Mouse (Mus musculus) stomach, postnatal 0 days (tissue): ENCODE data around the gene Fcer2a. TPM values are rescaled to one million over a fixed set of nuclear protein-coding genes. Genes with fewer than 3 reads are reported as not detected.
A peak's percentile ranks its signal among the peaks of the same experiment; 100 is the strongest.

Source experiments
- ATAC-seq: fragments of 200-750 bp; cut with Nextera tagmentation; 2 replicates; pipeline ENCODE4 v1.8.0; 2017; ENCODE audit not compliant: low FRiP score, low TSS enrichment
- DNase-seq: peaks from one replicate; pipeline ENCODE4 v3.0.0-alpha.2; 2016; ENCODE audit warnings: low spot score
- H3K27ac ChIP-seq: fragments of 300-500 bp; sonication (generic); replicated peaks from 2 replicates; pipeline ENCODE4 v1.5.1; 2014; ENCODE audit warnings: mild to moderate bottlenecking, control low read depth
- H3K27me3 ChIP-seq: fragments of 300-500 bp; sonication (generic); 2 replicates; pipeline ENCODE4 v1.6.1; 2014; ENCODE audit warnings: low read length; ENCODE audit not compliant: control insufficient read depth, insufficient read depth
- H3K36me3 ChIP-seq: fragments of 300-500 bp; sonication (generic); 2 replicates; pipeline ENCODE4 v1.6.1; 2014; ENCODE audit warnings: low read length, mixed read lengths; ENCODE audit not compliant: control insufficient read depth, insufficient read depth
- H3K4me1 ChIP-seq: fragments of 300-500 bp; sonication (generic); replicated peaks from 2 replicates; pipeline ENCODE4 v1.6.1; 2014; ENCODE audit warnings: antibody characterized with exemption; ENCODE audit not compliant: control insufficient read depth, insufficient read depth
- H3K4me2 ChIP-seq: fragments of 300-500 bp; sonication (generic); replicated peaks from 2 replicates; pipeline ENCODE4 v1.6.1; 2014; ENCODE audit warnings: low read depth, mild to moderate bottlenecking, control low read depth, moderate library complexity
- H3K4me3 ChIP-seq: fragments of 300-500 bp; sonication (generic); 2 replicates; pipeline ENCODE4 v1.5.1; 2014; ENCODE audit warnings: low read depth, low read length, control low read depth
- H3K9ac ChIP-seq: fragments of 300-500 bp; sonication (generic); 2 replicates; pipeline ENCODE4 v1.6.1; 2014; ENCODE audit warnings: mild to moderate bottlenecking, low read length, control low read depth, mixed read lengths
- H3K9me3 ChIP-seq: fragments of 300-500 bp; sonication (generic); 2 replicates; pipeline ENCODE4 v1.6.1; 2016; ENCODE audit warnings: low read length; ENCODE audit not compliant: control insufficient read depth
- CTCF ChIP-seq: IDR thresholded peaks from 2 replicates; pipeline ENCODE4 v1.5.1; 2016; ENCODE audit warnings: antibody characterized with exemption, low read depth, mild to moderate bottlenecking, moderate library complexity
- EP300 ChIP-seq: optimal IDR thresholded peaks from 2 replicates; pipeline ENCODE3; 2016; ENCODE audit warnings: antibody characterized with exemption
- WGBS: fragments of 180-500 bp; shearing (Covaris S2); extraction: QIAGEN DNeasy Blood & Tissue Kit; methylation state at CpG from one replicate; pipeline ENCODE4 v1.1.7; 2014; 5-methylcytosine and 5-hydroxymethylcytosine counted together
- polyA plus RNA-seq: library from polyadenylated mRNA; unstranded; fragments of >200 nt; fragmentation: Nextera tagmentation; extraction: Ambion mirVana; gene quantifications from 2 replicates; pipeline ENCODE4 v1.2.1, GENCODE M21; 2015

The Fcer2a gene
- polyA plus RNA-seq, 1 experiment from 2014 or later = 0.44 TPM

DNA sequence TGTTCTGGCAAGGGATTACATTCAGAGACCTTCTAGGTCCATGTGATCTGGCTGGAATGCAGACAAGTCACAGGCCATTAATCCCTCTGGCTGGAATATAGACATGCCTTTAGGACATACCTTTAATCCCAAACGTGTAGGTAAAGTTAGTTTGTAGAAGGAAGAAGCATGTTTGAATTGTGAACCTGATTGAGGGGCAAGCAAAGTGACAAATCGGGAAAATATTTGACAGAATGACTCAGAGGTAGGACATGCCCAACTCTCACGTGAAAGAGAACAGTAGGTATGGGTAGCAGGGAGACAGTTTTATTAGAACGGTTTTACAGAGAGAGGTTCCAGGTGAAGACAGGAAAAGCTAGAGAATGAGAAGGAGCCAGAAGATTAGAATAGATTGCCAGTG is 46.4 kb downstream of the Fcer2a start:
- no peaks in the 10 kb centered on the region for H3K27me3 ChIP-seq
- no peak overlapping the region for H3K27ac ChIP-seq
- no peak for DNase-seq
- H3K36me3 ChIP-seq = no peaks in the 10 kb centered on the region
- no peak for TF ChIP-seq EP300
- no peak for TF ChIP-seq CTCF
- H3K9me3 ChIP-seq = no peaks in the 10 kb centered on the region
- ATAC-seq = no peak
- H3K4me3 ChIP-seq = no peak overlapping the region
- 52% methylated on average over 4 of the region's 4 CpGs for WGBS
- H3K4me1 ChIP-seq = no peaks in the 10 kb centered on the region
- no peak overlapping the region for H3K4me2 ChIP-seq
- no peak overlapping the region for H3K9ac ChIP-seq

DNA sequence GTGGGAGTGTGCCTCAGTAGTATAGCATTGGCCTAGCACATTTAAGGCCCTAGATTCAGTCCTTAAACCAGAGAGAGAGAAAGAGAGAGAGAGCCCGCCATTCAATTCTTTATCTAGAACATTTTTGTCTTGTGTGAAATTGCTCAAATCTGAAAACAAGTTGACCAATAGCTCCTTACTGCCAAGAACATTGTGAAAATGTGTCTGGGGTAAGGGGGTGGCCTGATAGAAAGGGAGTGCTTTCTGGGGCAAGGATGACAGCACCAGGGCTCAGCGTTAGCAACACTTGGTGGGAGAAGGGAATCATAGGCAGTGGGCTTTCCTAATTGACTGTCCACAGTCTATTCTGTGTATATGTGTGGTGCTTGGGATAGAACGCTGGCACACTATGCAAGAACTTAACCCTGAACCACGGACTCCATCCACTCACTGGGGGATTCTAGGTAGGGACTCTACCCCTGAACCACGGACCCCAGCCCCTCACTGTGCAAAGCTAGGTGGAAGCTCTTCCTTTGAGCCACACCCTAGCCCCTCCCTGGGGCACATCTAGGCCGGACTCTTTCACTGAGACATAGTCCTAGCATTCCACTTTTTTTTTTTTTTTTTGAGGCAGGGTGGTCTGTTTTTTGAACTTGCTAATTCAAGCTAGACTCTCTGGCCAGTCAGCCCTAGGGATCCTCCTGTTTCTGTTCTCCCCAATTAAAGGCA is 47.0 kb downstream of the Fcer2a start:
- no peak for TF ChIP-seq EP300
- no peak for TF ChIP-seq CTCF
- H3K27me3 ChIP-seq = no peaks in the 10 kb centered on the region
- H3K9me3 ChIP-seq = no peaks in the 10 kb centered on the region
- no peak overlapping the region for H3K9ac ChIP-seq
- 83% methylated on average over 6 of the region's 6 CpGs for WGBS
- H3K4me3 ChIP-seq = no peak overlapping the region
- no peak for DNase-seq
- no peaks in the 10 kb centered on the region for H3K4me1 ChIP-seq
- no peak overlapping the region for H3K27ac ChIP-seq
- H3K36me3 ChIP-seq = no peaks in the 10 kb centered on the region
- no peak for ATAC-seq
- H3K4me2 ChIP-seq = no peak overlapping the region

GRCm38 (mm10) chr8:3645804-3646203 is 48.2 kb downstream of the Fcer2a start:
- H3K36me3 ChIP-seq = no peaks in the 10 kb centered on the region; the same call in 1 of the 2 replicates
- H3K4me2 ChIP-seq = no peak overlapping the region
- H3K4me3 ChIP-seq = no peak overlapping the region
- no peak overlapping the region for H3K9ac ChIP-seq
- TF ChIP-seq CTCF (peak; percentile 65), EP300 (no peak)
- WGBS = 23% methylated on average over 5 of the region's 5 CpGs
- ATAC-seq (peak; percentile 86), DNase-seq (peak; percentile 89)
- no peaks in the 10 kb centered on the region for H3K9me3 ChIP-seq
- no peak overlapping the region for H3K27ac ChIP-seq
- no peaks in the 10 kb centered on the region for H3K27me3 ChIP-seq
- H3K4me1 ChIP-seq = no peaks in the 10 kb centered on the region

Other genes with a start within 250 kb of the Fcer2a start
- 11.6 and 15.4 TPM in 2 replicates for gene Pex11g, start 226.5 kb downstream of the Fcer2a start, polyA plus RNA-seq
- 0.46 and 1.1 TPM in 2 replicates for gene Tex45, start 223.3 kb downstream of the Fcer2a start, polyA plus RNA-seq
- gene Zfp358, start 201.0 kb downstream of the Fcer2a start, polyA plus RNA-seq = 19.1 and 21.3 TPM in 2 replicates
- gene Mcoln1, start 193.7 kb downstream of the Fcer2a start, polyA plus RNA-seq = 24.7 and 28.4 TPM in 2 replicates
- 15.4 and 16.0 TPM in 2 replicates for gene Pnpla6, start 178.8 kb downstream of the Fcer2a start, polyA plus RNA-seq
- 0.18 and 0.38 TPM in 2 replicates for gene C330021F23Rik, start 126.2 kb downstream of the Fcer2a start, polyA plus RNA-seq
- gene Camsap3, start 106.9 kb downstream of the Fcer2a start, polyA plus RNA-seq = 14.2 and 20.1 TPM in 2 replicates
- gene Xab2, start 72.9 kb downstream of the Fcer2a start, polyA plus RNA-seq = 23.3 and 25.5 TPM in 2 replicates
- gene Pet100, start 72.6 kb downstream of the Fcer2a start, polyA plus RNA-seq = 143 and 171 TPM in 2 replicates
- 0.25 TPM in 1 of 2 replicates, not detected in the other for gene Pcp2, start 68.6 kb downstream of the Fcer2a start, polyA plus RNA-seq
- 111 and 121 TPM in 2 replicates for gene Stxbp2, start 63.2 kb downstream of the Fcer2a start, polyA plus RNA-seq
- gene Retn, start 38.4 kb downstream of the Fcer2a start, polyA plus RNA-seq = not detected in 2 replicates
- gene Mcemp1, start 28.4 kb downstream of the Fcer2a start, polyA plus RNA-seq = 0.11 and 0.15 TPM in 2 replicates
- 3.4 and 5.3 TPM in 2 replicates for gene Fcor, start 21.8 kb downstream of the Fcer2a start, polyA plus RNA-seq
- gene Trappc5, start 17.9 kb downstream of the Fcer2a start, polyA plus RNA-seq = 26.6 and 27.9 TPM in 2 replicates
- gene Clec4g, start 26.5 kb upstream of the Fcer2a start, polyA plus RNA-seq = 0.10 and 0.21 TPM in 2 replicates
- 0.11 and 0.16 TPM in 2 replicates for gene Cd209a, start 54.8 kb upstream of the Fcer2a start, polyA plus RNA-seq
- not detected in 2 replicates for gene Cd209e, start 160.1 kb upstream of the Fcer2a start, polyA plus RNA-seq
- gene Cd209d, start 184.4 kb upstream of the Fcer2a start, polyA plus RNA-seq = not detected in 2 replicates
- gene Cd209b, start 232.7 kb upstream of the Fcer2a start, polyA plus RNA-seq = 0.10 TPM in 1 of 2 replicates, not detected in the other